Mouse (Mus musculus) large intestine, adult 2 months (tissue): ENCODE data around the gene Igsf3. TPM values are rescaled to one million over a fixed set of nuclear protein-coding genes. Genes with fewer than 3 reads are reported as not detected.
"Not testable (repeated sequence)": the region's sequence is repeated elsewhere in the genome, so short reads cannot be mapped to it uniquely, and the experiment has no call there.

Experiments
- DNase-seq: peaks from one replicate; pipeline ENCODE4 v3.0.0-alpha.2; 2012; ENCODE audit warnings: low read depth, low spot score
- WGBS: fragments of 180-500 bp; shearing (Covaris S2); methylation state at CpG from one replicate; pipeline ENCODE4 v1.1.7; 2018; 5-methylcytosine and 5-hydroxymethylcytosine counted together
- polyA plus RNA-seq: library from polyadenylated mRNA; depleted of rRNA; stranded (reverse); fragments of >200 nt; gene quantifications from 2 replicates; pipeline ENCODE4 v1.2.3, GENCODE M21; 2012

The Igsf3 gene
- polyA plus RNA-seq, 1 experiment, result 5.5 TPM

DNA sequence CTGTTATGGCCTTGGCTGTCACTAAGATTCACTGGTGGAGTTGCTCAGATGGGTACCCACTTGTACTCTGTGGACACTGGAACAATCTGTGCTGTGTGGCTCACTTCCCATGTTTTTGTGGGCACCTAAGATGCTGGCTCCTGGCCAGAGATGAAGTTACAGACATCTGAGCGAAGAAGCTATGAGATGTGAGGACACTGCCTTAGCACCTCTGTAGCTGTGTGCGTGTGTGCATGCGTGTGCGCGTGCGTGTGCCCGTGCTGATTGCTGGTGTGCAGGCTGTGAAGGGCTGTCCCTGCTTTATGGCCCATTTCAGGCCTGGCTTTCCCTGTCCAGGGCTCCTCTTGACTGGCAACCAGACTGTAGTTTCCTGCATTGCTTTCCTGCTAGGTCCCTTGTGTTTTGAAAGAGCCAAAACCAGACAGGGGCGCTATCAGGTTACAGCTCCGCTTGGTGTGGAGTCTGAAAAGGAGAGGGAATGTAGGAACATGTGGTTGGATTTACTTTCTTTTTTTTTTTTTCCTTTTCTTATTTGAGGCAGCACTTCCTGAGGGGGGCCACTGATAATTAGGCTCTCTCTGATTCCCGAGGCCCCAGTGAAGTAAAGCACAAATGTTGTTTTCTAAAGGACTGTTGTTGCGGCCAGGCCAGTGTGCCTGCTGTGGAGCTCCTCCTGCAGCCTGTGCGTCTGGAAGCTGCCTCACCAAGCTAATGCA is 21.3 kb downstream of the Igsf3 start:
- WGBS, result 77% methylated on average over 12 of the region's 12 CpGs

GRCm38 (mm10) chr3:101398877-101399276 is 22.0 kb downstream of the Igsf3 start:
- 87% methylated on average over 2 of the region's 2 CpGs for WGBS
- DNase-seq, result no peak

More for the DNA sequence above, 21.3 kb downstream of the Igsf3 start:
- DNase-seq, result no peak

GRCm38 (mm10) chr3:101401501-101401900 is 24.6 kb downstream of the Igsf3 start:
- DNase-seq, result no peak
- 51% methylated on average over 5 of the region's 5 CpGs for WGBS

DNA sequence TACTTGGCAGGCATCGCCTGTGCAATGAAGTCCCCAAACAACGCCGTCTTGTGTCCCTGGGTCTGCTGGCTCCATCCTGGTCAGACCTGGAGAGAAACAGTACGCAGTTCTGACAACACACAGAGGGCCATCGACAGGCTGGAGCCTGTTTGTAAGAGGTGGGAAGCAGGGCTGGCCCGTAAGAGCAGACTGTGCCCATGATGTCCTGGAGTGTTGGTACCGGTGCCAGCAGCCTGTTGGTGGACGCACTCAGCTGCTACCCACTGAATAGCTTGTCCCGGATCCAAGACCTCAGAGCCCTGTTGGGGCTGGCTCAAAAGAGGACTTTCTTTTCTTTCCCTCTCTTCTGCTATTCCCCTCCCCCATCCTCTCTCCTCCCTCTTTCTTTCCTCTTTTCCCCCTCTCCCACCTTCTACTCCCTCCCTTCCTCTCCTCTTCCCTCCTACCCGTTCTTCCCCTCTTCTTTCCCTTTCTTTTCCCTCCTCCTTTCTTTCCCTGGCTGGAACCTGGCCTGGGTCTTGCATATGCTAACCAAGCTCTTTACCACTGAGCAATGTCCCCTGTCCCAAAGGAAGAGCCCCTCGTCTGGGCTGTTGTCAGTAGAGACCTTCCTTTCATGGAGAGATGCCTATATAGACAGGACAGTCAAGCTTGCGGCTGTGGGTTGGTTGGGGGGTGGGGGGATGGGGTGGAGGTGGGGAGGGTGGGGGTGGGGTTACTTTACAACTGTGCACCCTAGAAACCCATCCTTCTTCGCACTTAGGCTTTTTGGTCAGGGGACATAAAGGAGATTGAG is 27.9 kb downstream of the Igsf3 start:
- no peak for DNase-seq
- WGBS, result 79% methylated on average over 13 of the region's 13 CpGs

DNA sequence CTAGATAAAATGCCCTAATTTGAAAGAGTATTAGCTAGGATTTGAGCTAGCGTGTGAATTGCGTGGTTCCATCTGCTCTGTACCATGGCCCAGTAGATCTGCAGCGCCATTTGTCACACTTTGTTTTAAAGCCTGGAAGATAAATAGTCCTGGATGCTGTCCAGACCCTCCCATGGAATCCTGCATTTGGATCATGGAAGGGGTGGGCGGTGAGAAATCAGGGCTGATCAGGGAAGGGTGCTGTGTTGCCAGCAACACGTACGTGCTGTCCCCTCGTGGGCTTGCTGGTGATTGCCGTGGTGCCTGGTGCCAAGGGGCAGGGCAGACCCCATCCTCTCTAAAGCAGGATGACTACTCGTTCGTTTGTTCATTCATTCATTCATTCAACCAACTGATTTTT is 28.6 kb downstream of the Igsf3 start:
- no peak for DNase-seq
- 61% methylated on average over 10 of the region's 10 CpGs for WGBS

- WGBS, result 41% methylated on average over 3 of the region's 3 CpGs
- DNase-seq, result no peak
These were observed 29.2 kb downstream of the Igsf3 start for GRCm38 (mm10) chr3:101406097-101406496.

DNA sequence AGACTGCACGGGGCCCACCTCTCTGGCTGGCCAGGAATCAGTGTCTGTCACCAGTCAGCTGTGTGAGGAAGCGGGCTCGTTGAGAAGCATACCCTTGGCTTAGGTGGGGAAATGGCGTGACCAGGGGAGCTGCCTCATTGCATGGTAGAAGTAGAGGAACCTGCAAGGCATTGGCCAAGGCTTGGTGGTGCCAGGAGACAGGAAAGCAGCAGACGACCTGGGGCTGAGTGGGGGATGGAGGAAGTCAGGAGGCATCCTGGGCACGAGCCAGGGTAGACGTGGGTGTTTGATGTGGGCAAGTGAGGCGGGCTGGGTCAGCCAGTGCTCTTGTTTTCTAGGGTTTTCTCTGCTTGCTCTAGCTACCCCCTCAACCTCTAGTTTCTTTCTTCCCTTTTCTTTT is 30.7 kb downstream of the Igsf3 start:
- DNase-seq, result no peak

DNA sequence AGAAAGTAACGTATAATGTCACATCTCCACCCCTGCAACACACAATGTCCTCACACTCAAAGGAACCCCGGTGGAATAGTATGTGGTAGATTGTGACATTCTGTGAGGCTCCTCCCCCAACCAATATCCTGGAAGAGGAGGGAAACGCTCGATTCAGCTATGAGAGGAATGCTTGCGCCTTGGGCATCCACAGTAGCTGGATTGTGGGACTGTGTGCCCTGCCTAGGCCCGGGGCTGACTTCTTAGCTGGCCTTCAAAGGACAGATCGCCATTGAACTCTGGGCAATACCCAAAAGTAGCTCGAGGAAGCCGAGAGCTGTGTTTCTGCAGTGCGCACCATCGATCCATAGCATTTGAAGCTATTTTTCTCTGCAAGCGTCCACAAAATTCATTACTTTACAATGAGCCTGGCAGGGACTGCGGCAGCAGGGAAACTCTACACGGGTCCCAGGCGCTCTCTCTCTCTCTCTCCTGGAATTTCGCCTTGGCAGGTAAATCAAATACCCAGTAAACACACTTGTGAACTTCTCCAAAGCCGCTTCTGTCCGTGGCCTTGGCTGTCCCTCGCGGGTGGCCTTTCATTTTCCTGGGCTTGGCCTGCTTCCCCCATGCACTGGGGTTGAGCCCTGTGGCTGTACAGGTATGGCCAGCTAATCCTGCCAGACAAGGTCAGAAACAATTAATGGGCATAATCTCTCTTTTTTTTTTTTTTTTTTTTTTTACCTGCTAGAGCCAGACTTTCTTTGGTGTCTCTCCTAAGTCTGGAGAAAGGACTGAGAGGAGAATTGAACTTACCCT is 32.3 kb downstream of the Igsf3 start:
- WGBS, result 67% methylated on average over 20 of the region's 20 CpGs
- no peak for DNase-seq

More for the DNA sequence above, 30.7 kb downstream of the Igsf3 start:
- 59% methylated on average over 8 of the region's 8 CpGs for WGBS

GRCm38 (mm10) chr3:101410202-101410601 is 33.3 kb downstream of the Igsf3 start:
- WGBS, result 51% methylated on average over 2 of the region's 2 CpGs
- no peak for DNase-seq

DNA sequence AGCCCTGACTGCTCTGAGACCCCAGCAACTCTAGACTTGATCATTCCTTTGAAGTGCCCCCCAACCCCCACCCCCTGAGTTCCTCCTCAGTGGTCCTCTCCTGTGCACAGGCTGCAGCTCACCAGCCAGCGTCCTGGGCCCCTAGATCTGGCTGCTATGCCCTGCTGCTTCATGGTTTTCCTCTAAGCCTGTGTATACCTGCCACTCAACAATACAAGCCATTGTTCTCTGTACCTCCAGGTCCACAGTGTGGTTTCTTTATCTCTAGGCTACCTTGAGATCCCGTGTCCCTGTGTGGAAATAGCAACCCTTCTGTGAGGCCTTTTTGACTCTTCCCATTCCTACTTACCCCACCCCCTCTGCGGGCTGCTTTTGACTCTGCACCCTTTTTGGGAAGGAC is 33.9 kb downstream of the Igsf3 start:
- WGBS, result 39% methylated on average over 3 of the region's 3 CpGs
- no peak for DNase-seq

GRCm38 (mm10) chr3:101411626-101412025 is 34.7 kb downstream of the Igsf3 start:
- WGBS, result 72% methylated on average over 3 of the region's 3 CpGs
- DNase-seq, result no peak

- no peak for DNase-seq
- WGBS, result 93% methylated on average over 6 of the region's 6 CpGs
These were observed 35.2 kb downstream of the Igsf3 start for GRCm38 (mm10) chr3:101412115-101412514.

GRCm38 (mm10) chr3:101413013-101413412 is 36.1 kb downstream of the Igsf3 start:
- 91% methylated on average over 5 of the region's 5 CpGs for WGBS
- DNase-seq, result not testable (repeated sequence)

DNA sequence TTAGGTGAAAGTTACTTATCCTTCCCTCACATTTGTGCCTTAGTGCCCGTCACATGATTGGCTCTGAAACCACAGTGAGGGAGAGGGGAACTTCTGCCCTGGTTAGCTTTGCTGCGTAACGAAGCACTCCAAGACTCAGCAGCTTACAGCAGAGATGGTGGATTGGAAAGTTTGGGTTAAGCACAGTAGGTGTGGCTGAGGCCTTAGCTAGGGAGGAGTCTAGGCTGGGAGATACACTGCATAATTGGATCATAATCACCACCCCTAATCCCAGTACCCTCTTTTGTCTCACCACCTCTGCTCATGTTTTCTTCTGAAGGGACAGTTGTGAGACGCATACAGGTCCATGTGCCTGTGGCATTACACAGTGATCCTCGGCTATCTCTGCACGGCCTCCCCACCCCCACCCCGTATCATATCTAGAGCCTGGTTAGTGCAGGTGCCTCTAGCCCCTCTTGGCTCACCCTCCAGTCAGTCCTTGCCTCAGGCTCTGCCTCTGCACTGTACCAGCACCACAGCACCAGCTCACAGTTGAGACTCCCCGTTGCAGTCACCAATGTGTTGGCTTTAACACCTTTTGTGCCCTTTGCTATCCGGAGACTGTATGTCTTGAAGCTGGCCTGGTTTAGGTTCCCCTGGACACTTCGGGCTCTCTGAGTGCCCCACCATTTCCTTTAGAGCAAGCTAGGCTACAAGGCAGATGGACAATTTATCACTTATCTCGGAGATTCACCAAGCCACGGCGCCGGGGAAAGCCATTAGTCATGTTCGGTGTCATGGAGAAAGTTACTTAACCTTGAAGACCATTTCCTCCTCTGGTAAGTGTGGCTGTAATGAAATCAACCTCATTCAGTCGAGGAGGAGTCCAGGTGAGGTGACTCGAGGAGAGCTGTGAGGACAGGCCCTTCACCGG is 42.1 kb downstream of the Igsf3 start:
- WGBS, result 77% methylated on average over 18 of the region's 18 CpGs
- DNase-seq, result no peak

GRCm38 (mm10) chr3:101419653-101419994 is 42.7 kb downstream of the Igsf3 start:
- WGBS, result 79% methylated on average over 10 of the region's 10 CpGs
- no peak for DNase-seq

GRCm38 (mm10) chr3:101423188-101423587 is 46.3 kb downstream of the Igsf3 start:
- no peak for DNase-seq
- 60% methylated on average over 4 of the region's 4 CpGs for WGBS

DNA sequence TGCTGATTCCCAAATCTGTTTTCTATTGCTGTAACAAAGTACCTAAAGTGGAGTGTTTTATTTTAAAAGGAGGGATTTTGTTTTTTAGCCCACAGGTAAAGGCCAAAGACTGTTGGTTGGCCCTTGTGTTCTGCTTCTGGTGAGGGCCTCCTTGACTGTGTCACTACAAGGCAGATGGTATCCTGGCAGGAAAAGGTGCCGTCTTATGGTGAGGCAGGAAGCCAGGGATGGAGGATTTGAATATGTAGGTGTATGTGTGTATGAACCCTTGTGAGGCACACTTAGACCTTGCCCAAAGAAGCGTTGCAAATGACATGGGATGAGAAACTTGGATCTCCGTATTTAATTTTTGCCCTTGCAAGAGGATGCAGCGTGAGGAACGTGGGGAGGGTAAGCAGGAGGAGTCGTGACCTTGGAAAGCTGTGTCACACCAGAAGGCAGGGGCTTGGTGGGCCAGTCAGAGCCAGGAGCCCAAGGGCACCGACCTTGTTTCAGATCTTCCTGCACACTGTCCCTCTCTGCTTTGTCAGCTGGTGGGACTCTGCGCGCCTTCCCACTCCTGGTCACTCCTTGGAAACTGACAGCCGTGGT is 47.5 kb downstream of the Igsf3 start:
- WGBS, result 80% methylated on average over 10 of the region's 10 CpGs
- no peak for DNase-seq

GRCm38 (mm10) chr3:101429982-101430754 is 53.3 kb downstream of the Igsf3 start:
- 71% methylated on average over 8 of the region's 8 CpGs for WGBS

More at GRCm38 (mm10) chr3:101429982-101430754, 53.3 kb downstream of the Igsf3 start:
- no peak for DNase-seq
